Mouse (Mus musculus): ENCODE data around the gene Pitpna. TPM values are rescaled to one million over a fixed set of nuclear protein-coding genes. Genes with fewer than 3 reads are reported as not detected.

Pitpna gene
- total RNA-seq, 2 experiments from 2014 or later: 330 to 343 TPM

DNA sequence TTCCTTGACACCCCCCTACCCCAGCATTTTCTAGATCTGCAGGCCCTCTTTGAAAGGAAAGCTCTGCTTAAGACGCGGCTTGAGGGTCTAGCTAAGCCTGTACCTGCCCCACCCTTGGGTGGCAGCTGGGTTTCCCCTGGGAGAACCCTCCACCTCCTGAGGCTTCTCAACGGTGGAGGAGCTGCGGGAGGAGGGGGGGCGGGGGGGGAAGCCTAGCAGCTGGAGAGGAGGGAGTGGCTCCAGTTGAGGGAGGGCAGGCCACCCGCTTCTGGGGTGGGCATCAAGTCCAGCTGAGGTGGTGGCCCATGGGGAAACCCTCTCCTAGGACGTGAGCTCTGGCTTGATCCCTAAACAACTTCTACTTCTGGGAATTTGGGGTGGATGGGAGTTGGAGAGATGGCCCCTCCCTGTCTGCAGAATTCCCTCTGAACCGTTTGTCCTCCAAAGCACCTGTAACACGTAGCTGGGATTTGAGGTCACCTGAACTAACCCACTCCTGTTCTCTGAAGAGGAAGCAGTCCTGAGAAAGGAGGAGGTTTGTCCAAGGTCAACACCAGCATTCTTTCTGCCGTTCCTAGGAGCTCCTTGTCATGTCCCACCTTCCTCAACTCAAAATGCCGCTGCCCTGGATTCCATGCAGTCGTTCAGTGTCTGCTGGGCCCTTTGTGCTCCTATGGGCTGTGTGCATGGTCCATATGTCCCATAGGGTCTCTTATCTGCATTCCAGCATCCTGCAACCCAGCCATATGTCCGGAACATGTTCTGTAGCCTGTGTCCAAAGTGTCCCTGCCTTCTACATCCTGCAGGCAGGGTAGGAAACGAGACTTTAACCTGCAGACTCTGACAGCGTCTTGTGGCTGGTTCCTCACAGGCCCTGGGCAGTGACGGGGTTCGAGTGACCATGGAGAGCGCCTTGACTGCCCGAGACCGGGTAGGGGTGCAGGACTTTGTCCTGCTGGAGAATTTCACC lies 69.0 kb downstream of the Pitpna start:
- DNase-seq (ENCODE audit: low spot score in 2 of 2): no peak

DNA sequence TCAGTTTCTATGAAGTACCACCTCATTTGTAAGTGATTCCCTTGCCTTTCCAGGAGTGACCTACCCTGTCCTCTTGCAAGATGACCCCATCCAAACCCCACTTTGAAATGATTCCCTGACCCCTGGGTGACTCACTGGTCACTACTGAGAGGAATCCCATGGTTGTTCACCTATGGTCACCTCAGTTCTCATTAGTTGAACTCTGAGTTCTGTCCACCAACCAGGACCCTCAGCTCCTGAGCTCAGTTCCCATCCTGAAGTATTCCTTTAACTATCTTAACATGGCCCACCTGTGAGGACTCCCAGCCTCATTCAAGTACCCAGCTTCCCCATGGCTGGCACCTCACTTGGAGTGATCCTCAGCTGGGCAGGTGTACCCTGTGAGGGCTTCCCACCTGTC lies 69.9 kb downstream of the Pitpna start:
- no peak for DNase-seq (ENCODE audit: low spot score in 2 of 2)

DNA sequence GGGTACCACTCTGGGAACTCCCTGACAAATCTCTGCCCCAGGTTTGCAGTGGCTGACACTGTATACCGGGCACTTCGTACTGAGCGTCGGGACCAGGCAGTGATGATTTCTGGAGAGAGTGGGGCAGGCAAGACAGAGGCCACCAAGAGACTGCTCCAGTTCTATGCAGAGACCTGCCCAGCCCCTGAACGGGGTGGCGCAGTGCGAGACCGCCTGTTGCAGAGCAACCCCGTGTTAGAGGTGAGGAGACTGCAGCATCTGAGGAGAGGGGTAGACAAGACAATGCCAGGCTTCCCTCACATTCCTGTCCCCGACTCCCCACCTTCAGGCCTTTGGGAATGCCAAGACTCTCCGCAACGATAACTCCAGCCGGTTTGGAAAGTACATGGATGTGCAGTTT lies 70.4 kb downstream of the Pitpna start:
- no peak for DNase-seq (ENCODE audit: low spot score in 2 of 2)

DNA sequence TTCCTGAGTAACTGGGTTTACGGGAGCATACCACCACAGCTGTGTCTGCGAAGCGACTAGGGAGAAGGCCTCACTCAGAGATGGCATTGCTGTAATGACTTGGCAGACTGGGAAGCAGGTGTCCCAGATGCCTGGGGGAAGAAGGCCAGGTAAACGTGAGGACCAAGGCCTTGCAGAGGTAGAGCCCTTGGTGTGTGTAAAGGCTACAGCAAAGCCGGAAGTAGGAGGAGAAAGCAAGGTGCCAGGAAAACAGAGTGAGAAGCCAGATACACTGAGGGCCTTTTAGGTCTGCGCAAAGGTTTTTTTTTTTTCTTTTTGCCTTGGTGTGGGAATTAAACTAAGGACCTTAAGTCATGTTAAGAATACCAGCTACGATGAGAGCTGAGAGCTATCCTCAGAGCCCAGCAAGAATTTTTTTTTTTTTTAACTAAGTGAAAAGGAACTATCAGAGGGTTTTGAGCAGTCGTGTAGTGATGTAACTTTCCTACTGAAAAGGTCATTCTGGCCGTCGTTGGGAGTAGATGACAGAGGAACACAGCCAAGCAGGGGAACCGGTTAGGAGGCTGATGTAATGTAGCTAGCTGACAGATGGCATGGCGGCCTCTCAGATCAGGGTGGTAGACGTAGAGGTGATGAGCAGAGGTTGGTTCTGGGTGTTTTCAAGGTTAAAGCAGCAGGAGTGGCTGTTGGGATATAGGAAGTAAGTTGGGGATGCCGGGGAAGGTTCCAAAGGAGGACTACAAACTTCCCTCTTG lies 71.3 kb downstream of the Pitpna start:
- DNase-seq (ENCODE audit: low spot score in 2 of 2): no peak

DNA sequence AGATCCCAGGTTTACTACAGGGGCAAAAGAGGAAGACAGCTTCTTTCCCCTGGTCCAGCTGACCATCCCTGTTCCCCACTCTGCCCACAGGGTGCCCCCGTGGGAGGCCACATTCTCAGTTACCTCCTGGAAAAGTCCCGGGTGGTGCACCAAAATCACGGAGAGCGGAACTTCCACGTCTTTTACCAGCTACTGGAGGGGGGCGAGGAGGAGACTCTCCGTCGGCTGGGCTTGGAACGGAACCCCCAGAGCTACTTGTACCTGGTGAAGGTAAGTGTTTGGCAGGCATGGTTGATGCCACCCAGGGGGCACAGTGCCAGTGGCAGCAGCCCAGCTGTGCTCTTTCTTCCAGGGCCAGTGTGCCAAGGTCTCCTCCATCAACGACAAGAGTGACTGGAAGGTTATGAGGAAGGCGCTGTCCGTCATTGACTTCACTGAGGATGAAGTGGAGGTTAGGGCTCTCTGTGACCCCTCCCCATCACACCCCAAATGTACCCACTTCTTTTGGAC lies 72.2 kb downstream of the Pitpna start:
- DNase-seq (ENCODE audit: low spot score in 2 of 2): no peak

DNA sequence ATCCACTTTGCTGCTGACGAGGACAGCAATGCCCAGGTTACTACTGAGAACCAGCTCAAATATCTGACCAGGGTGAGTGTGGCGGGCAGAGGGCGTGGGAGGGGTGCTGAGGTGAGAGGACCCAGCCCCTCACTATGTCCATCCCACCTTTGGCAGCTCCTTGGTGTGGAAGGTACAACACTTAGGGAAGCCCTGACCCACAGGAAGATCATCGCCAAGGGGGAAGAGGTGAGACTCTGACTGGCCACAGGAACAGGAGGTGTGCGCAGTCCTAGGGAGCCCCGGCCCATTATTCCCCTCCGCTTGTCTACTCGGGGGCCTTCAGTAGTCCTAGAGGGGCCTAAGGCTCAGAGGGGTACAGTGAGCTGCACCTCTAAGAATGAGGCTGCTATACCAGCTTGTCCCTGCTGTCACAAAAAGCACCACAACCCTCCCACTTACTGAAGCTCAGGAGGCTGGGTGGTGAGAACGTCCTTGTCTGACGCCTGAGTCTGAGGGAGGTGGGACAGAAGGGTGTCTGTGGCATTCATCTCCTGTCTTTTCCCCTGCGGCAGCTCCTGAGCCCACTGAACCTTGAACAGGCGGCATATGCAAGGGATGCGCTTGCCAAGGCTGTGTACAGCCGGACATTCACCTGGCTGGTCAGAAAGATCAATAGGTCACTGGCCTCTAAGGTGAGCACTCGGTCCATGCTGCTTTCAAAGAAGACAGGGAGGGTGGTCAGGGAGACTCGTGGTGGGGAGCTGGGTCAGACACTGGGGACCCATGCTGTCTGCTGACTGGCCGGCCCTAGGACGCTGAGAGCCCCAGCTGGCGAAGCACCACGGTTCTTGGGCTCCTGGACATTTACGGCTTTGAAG lies 73.3 kb downstream of the Pitpna start:
- no peak for DNase-seq (ENCODE audit: low spot score in 2 of 2)

DNA sequence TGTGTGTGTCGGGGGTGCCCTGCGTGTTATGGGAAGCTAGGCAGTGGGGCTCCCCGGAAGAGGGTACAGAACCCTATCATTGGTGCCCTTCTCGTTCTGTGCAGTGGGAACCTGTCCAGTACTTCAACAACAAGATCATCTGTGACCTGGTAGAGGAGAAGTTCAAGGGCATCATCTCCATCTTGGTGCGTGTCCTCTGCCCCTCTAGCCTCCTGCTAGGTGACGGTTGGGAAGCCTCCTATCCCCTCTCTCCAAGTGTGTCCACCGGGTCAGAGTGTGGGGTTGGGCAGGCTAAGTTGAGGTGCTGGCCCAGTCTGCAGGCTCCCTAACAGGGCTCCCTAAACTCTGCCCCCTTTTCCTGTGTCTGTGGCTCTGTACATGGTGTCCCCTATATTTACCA lies 74.2 kb downstream of the Pitpna start:
- DNase-seq (ENCODE audit: low spot score in 2 of 2): no peak

DNA sequence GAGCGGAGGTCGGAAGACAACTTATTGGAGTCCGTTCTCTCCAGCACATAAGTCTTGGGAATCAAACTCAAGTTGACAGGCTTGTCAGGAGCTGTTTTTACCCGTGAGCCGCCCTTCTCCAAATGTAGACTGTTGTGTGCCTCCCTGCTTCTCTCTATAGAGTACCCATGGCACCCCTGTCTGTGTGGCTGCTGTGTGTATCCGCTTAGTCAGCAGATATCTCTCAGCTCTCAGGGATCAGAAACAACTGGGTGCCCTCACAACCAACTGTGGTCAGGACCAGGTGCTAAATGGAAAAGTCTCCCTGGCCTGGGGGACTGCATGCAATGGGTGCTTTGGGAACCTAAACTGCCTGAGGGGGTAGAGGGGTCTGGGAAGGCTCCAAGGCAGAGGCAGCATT lies 78.4 kb downstream of the Pitpna start:
- DNase-seq (ENCODE audit: low spot score in 2 of 2): no peak

DNA sequence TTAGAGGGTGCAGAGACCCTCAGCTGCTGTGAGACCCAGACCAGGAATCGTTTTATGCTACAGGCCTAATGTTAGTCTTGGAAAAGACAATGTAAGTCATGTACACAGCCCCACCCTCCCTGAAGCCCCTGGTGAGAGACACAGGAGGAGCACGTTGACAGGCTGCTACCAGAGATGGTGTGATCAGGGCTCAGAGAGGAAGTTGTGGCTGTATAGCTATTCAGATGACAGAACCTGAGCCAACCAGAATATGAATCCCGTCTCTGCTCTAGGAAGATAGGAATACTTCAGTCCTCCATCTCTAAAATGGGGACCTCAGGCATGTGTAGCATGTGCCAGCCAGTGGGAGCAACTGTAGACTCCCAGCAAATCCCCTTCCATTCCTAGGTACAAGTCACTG lies 80.7 kb downstream of the Pitpna start:
- no peak for DNase-seq (ENCODE audit: low spot score in 2 of 2)

DNA sequence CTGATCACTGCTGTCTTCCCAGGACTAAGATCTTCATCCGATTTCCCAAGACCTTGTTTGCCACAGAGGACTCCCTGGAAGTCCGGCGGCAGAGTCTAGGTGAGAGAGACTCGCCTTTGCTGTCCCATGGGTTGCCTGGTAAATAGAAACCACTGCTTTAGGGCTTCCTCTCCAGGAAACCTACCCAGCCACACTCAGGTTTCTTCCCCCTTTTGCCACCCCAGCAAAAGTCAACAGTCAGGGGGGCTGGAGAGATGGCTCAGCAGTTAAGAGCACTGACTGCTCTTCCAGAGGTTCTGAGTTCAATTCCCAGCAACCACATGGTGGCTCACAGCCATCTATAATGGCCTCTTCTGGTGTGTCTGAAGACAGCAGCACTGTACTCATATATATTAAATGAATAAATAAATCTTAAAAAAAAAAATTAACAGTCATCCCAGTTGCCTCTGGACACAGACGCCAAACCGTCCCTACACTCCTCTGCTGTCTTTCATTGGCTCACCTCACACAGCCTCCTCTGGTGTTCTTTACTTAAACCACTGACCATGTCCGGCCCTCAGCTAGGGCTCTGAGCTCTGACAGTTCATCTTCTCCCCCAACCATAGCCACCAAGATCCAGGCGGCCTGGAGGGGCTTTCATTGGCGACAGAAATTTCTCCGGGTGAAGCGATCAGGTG lies 81.4 kb downstream of the Pitpna start:
- no peak for DNase-seq (ENCODE audit: low spot score in 2 of 2)

DNA sequence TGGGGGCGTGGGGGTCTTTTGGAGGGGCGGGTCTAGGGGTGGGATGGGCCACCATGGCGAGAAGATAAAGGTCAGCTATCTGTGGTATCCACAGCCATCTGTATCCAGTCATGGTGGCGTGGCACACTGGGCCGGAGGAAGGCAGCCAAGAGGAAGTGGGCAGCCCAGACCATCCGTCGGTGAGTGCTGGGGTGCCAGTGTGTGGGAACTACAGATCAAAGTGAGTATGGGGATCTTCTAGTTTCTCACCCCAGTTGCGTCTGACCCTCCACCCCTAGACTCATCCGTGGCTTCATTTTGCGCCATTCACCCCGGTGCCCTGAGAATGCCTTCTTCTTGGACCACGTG lies 81.9 kb downstream of the Pitpna start:
- DNase-seq (ENCODE audit: low spot score in 2 of 2): no peak

DNA sequence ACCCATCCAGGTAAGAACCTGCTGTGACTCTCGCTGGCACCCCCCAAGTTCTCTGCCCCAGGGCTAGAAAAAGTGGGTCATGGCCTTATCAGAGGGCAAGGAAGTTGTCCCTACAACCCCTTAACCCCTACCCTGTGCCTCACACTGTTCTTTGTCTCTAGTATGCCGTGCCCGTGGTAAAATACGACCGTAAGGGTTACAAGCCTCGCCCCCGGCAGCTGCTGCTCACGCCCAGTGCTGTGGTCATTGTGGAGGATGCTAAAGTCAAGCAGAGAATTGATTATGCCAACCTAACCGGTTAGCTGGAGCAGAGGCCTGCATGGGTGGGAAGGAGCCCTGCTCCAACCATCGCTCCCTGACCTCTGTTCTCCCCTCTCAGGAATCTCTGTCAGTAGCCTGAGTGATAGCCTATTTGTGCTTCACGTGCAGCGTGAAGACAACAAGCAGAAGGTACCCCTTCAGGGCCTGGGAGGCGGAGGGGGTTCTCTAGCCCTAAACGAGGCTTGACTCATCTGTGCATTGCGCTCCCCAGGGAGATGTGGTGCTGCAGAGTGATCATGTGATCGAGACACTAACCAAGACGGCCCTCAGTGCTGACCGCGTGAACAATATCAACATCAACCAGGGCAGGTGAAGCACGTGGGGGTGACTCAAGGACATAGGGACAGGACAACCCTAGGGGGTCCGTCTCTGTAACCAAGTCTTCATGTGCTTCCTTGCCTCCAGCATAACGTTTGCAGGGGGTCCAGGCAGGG lies 83.7 kb downstream of the Pitpna start:
- no peak for DNase-seq (ENCODE audit: low spot score in 2 of 2)

DNA sequence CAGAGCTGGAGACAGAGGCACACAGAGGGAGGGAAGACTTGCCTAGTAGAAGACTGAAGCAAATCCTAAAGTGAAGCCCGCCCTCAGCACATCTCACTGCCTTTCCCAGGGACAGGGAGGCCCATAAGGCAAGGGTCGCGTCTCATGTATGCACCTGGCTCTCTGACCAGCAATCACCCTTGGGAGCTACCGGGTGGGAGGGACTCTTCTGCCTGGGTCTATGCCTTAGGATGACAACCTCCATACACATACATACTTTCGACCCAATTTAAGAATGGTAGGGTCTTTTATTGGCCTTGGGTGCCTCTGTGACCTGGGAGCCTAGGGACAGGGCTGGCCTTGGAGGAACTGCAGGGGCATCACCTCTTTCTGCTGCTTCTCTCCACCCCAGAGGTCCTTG lies 85.5 kb downstream of the Pitpna start:
- DNase-seq (ENCODE audit: low spot score in 2 of 2): no peak

DNA sequence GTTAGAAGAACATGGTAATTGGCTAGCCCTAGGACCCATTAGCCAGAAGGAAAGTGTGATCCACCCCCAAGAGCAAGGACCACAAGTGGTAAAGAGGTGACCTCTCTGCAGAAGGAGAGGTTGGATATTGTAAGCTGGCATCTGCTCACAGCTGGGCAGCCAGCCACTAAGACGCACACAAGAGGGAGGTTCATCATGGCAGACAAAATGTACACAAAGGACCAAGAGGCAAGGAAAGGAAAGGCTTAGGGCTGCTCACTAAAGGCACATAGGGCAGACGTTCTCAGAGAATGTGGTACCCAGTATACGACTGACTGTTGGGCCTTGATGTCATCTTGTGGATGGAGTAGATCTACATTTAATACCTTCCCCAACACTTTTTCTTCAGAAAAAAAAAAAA lies 87.0 kb downstream of the Pitpna start:
- DNase-seq (ENCODE audit: low spot score in 2 of 2): no peak

DNA sequence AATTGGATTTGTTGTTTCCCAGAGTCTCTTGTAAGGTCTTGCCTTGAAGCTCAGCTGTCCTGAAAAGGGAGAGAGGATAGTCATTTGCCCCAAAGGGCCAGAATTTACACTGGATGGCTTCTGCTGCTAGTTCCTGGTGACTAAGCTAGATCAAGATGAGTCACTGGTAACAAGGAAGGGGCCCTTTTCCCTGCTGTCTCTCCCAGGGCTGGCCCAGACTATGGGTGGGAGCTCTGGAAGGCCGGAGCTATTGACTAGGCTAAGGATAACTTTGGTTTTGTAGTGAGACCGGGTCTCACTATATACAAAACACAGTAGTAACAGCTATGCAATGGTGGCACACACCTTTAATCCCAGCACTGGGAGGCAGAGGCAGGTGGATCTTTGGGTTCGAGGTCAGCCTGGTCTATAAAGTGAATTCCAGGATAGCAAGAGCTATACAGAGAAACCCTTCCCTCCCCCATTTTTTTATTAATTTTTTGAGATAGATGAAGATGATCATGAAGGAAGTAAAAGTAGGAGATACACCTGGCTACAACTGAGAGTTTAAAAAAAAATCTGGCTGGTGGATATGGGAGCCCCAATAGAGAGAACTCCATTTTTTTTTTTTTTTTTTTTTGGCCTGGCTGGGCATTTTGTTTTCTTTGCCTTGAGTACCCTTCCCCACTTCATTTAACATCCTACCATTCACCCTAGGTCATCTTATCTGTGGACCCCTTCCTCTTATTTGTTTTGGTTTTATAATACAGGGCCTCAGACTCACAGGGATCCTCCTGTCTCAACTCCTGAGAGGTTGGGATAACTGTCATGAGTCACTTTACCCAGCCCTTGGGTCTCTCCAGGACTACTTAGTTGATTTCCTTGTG lies 90.2 kb downstream of the Pitpna start:
- DNase-seq (ENCODE audit: low spot score in 2 of 2): no peak

All from left cerebral cortex, adult 18-20 months (tissue).